Mouse (Mus musculus) limb, embryonic 13.5 days (tissue): ENCODE measurements around the gene Olfr691. TPM values are rescaled to one million over a fixed set of nuclear protein-coding genes. Genes with fewer than 3 reads are reported as not detected.
"Not testable (repeated sequence)": the region's sequence is repeated elsewhere in the genome, so short reads cannot be mapped to it uniquely, and the experiment has no call there.

Experiments used
- ATAC-seq: fragments of 200-750 bp; cut with Nextera tagmentation; 2 replicates; pipeline ENCODE4 v1.8.0; 2017; ENCODE audit warnings: low read depth, moderate number of reproducible peaks, moderate TSS enrichment; ENCODE audit not compliant: low FRiP score
- H3K27ac ChIP-seq: fragments of 300-500 bp; sonication (generic); 2 replicates; pipeline ENCODE4 v1.5.1; 2015; ENCODE audit warnings: inconsistent platforms, mild to moderate bottlenecking, moderate library complexity
- H3K27me3 ChIP-seq: fragments of 300-500 bp; sonication (generic); 2 replicates; pipeline ENCODE4 v1.6.1; 2015; ENCODE audit warnings: mild to moderate bottlenecking, inconsistent platforms
- H3K36me3 ChIP-seq: fragments of 300-500 bp; sonication (generic); 2 replicates; pipeline ENCODE4 v1.6.1; 2015; ENCODE audit warnings: inconsistent platforms, mild to moderate bottlenecking, moderate library complexity
- H3K4me1 ChIP-seq: fragments of 300-500 bp; sonication (generic); 2 replicates; pipeline ENCODE4 v1.6.1; 2015; ENCODE audit warnings: inconsistent platforms
- H3K4me2 ChIP-seq: fragments of 300-500 bp; sonication (generic); replicated peaks from 2 replicates; pipeline ENCODE4 v1.6.1; 2015; ENCODE audit warnings: inconsistent platforms, mild to moderate bottlenecking, moderate library complexity
- H3K4me3 ChIP-seq: fragments of 300-500 bp; sonication (generic); 2 replicates; pipeline ENCODE4 v1.5.1; 2015; ENCODE audit warnings: moderate library complexity, mild to moderate bottlenecking, inconsistent platforms
- H3K9ac ChIP-seq: fragments of 300-500 bp; sonication (generic); 2 replicates; pipeline ENCODE4 v1.6.1; 2015; ENCODE audit warnings: mild to moderate bottlenecking, inconsistent platforms
- H3K9me3 ChIP-seq: fragments of 300-500 bp; sonication (generic); 2 replicates; pipeline ENCODE4 v1.6.1; 2016; ENCODE audit warnings: inconsistent platforms
- WGBS: fragments of 180-500 bp; shearing (Covaris S2); methylation state at CpG from one replicate; pipeline ENCODE4 v1.1.7; 2015; 5-methylcytosine and 5-hydroxymethylcytosine counted together
- polyA plus RNA-seq: library from polyadenylated mRNA; unstranded; fragments of >200 nt; fragmentation: Nextera tagmentation; extraction: Ambion mirVana; gene quantifications from 2 replicates; pipeline ENCODE4 v1.2.1, GENCODE M21; 2015

Olfr691 gene
- polyA plus RNA-seq, 1 experiment from 2014 or later: not detected

GRCm38 (mm10) chr7:105356064-105356463 lies 14.0 kb upstream of the Olfr691 start:
- H3K27me3 ChIP-seq, H3K36me3 ChIP-seq, H3K4me1 ChIP-seq, H3K4me2 ChIP-seq, H3K9ac ChIP-seq, H3K27ac ChIP-seq, ATAC-seq, H3K9me3 ChIP-seq, H3K4me3 ChIP-seq: not testable (repeated sequence)
- WGBS: no CpG with 5 or more reads among the region's 5 CpGs

- ATAC-seq: no peak
- Histone ChIP-seq H3K4me1 (no peaks in the 10 kb centered on the region), H3K27ac (no peak overlapping the region), H3K9ac (no peak overlapping the region), H3K9me3 (no peaks in the 10 kb centered on the region), H3K27me3 (no peaks in the 10 kb centered on the region), H3K36me3 (no peaks in the 10 kb centered on the region), H3K4me2 (no peak overlapping the region), H3K4me3 (no peak overlapping the region)
- WGBS: 70% methylated on average over 2 of the region's 2 CpGs
Measured at GRCm38 (mm10) chr7:105342752-105343151, 682 bp upstream of the Olfr691 start.

- Histone ChIP-seq H3K36me3 (no peaks in the 10 kb centered on the region), H3K4me2 (no peak within 1 kb of the TSS), H3K27me3 (no peaks in the 10 kb centered on the region), H3K27ac (no peak within 1 kb of the TSS), H3K4me3 (no peak within 1 kb of the TSS), H3K9me3 (no peaks in the 10 kb centered on the region), H3K9ac (no peak within 1 kb of the TSS), H3K4me1 (no peaks in the 10 kb centered on the region)
- ATAC-seq: no peak
- 83% methylated on average over 1 of the region's 1 CpGs for WGBS
Measured at GRCm38 (mm10) chr7:105334004-105334403, 8.1 kb downstream of the Olfr691 start, which contains the start of gene Olfr690. Gene Olfr690, minus strand, starts transcription at chr7:105334104.

- Histone ChIP-seq H3K27me3 (no peaks in the 10 kb centered on the region), H3K9me3 (no peaks in the 10 kb centered on the region), H3K27ac (no peak overlapping the region), H3K4me2 (no peak overlapping the region), H3K4me3 (no peak overlapping the region), H3K9ac (no peak overlapping the region), H3K4me1 (no peaks in the 10 kb centered on the region), H3K36me3 (no peaks in the 10 kb centered on the region)
- 70% methylated on average over 2 of the region's 2 CpGs for WGBS
- no peak for ATAC-seq
Measured at GRCm38 (mm10) chr7:105325302-105325701, 16.8 kb downstream of the Olfr691 start.

- Histone ChIP-seq H3K36me3 (no peaks in the 10 kb centered on the region), H3K4me2 (no peak within 1 kb of the TSS), H3K27me3 (no peaks in the 10 kb centered on the region), H3K9me3 (no peaks in the 10 kb centered on the region), H3K4me1 (no peaks in the 10 kb centered on the region), H3K4me3 (no peak within 1 kb of the TSS), H3K27ac (no peak within 1 kb of the TSS), H3K9ac (no peak within 1 kb of the TSS)
- WGBS: 88% methylated on average over 1 of the region's 1 CpGs
- ATAC-seq: no peak
Measured at GRCm38 (mm10) chr7:105310865-105311264, 31.2 kb downstream of the Olfr691 start, which contains the start of gene Olfr689. Gene Olfr689, plus strand, starts transcription at chr7:105311165.

GRCm38 (mm10) chr7:105290051-105290450 lies 52.0 kb downstream of the Olfr691 start:
- Histone ChIP-seq H3K4me2 (no peak overlapping the region), H3K9ac (no peak overlapping the region), H3K4me3 (no peak overlapping the region), H3K27me3 (no peaks in the 10 kb centered on the region), H3K27ac (no peak overlapping the region), H3K36me3 (no peaks in the 10 kb centered on the region), H3K4me1 (no peaks in the 10 kb centered on the region), H3K9me3 (no peaks in the 10 kb centered on the region)
- no peak for ATAC-seq

GRCm38 (mm10) chr7:105287795-105288194 lies 54.3 kb downstream of the Olfr691 start, which contains the start of gene Olfr688:
Gene Olfr688, plus strand, starts transcription at chr7:105288095.
- no peaks in the 10 kb centered on the region for H3K27me3 ChIP-seq
- 73% methylated on average over 6 of the region's 6 CpGs for WGBS
- no peaks in the 10 kb centered on the region for H3K36me3 ChIP-seq
- no peak for ATAC-seq
- no peaks in the 10 kb centered on the region for H3K9me3 ChIP-seq
- H3K4me2 ChIP-seq: no peak within 1 kb of the TSS
- H3K27ac ChIP-seq: no peak within 1 kb of the TSS
- H3K4me3 ChIP-seq: no peak within 1 kb of the TSS
- no peak within 1 kb of the TSS for H3K9ac ChIP-seq
- H3K4me1 ChIP-seq: no peaks in the 10 kb centered on the region

Other genes with a start within 250 kb of the Olfr691 start
- not detected in 2 replicates for gene Olfr680-ps1, start 249.5 kb downstream of the Olfr691 start, polyA plus RNA-seq
- not detected in 2 replicates for gene Olfr681, start 225.4 kb downstream of the Olfr691 start, polyA plus RNA-seq
- gene Olfr683, start 195.3 kb downstream of the Olfr691 start, polyA plus RNA-seq: not detected in 2 replicates
- gene Olfr684, start 178.6 kb downstream of the Olfr691 start, polyA plus RNA-seq: not detected in 2 replicates
- not detected in 2 replicates for gene Olfr685, start 156.3 kb downstream of the Olfr691 start, polyA plus RNA-seq
- gene Olfr686, start 134.8 kb downstream of the Olfr691 start, polyA plus RNA-seq: not detected in 2 replicates
- gene Olfr688, start 54.2 kb downstream of the Olfr691 start, polyA plus RNA-seq: not detected in 2 replicates
- gene Olfr689, start 31.1 kb downstream of the Olfr691 start, polyA plus RNA-seq: not detected in 2 replicates
- not detected in 2 replicates for gene Olfr690, start 8.2 kb downstream of the Olfr691 start, polyA plus RNA-seq
- gene Olfr692, start 26.0 kb upstream of the Olfr691 start, polyA plus RNA-seq: not detected in 2 replicates
- not detected in 2 replicates for gene Gm5901, start 32.8 kb upstream of the Olfr691 start, polyA plus RNA-seq
- 47.0 and 49.2 TPM in 2 replicates for gene Fam160a2, start 57.8 kb upstream of the Olfr691 start, polyA plus RNA-seq
- not detected in 2 replicates for gene Cnga4, start 62.3 kb upstream of the Olfr691 start, polyA plus RNA-seq
- 0.09 TPM in 1 of 2 replicates, not detected in the other for gene Cckbr, start 83.5 kb upstream of the Olfr691 start, polyA plus RNA-seq
- 51.2 and 52.2 TPM in 2 replicates for gene Cavin3, start 140.0 kb upstream of the Olfr691 start, polyA plus RNA-seq
- gene Smpd1, start 212.1 kb upstream of the Olfr691 start, polyA plus RNA-seq: 40.1 and 40.8 TPM in 2 replicates
- 51.1 and 58.3 TPM in 2 replicates for gene Apbb1, start 239.4 kb upstream of the Olfr691 start, polyA plus RNA-seq